In the genomic region with DNA sequence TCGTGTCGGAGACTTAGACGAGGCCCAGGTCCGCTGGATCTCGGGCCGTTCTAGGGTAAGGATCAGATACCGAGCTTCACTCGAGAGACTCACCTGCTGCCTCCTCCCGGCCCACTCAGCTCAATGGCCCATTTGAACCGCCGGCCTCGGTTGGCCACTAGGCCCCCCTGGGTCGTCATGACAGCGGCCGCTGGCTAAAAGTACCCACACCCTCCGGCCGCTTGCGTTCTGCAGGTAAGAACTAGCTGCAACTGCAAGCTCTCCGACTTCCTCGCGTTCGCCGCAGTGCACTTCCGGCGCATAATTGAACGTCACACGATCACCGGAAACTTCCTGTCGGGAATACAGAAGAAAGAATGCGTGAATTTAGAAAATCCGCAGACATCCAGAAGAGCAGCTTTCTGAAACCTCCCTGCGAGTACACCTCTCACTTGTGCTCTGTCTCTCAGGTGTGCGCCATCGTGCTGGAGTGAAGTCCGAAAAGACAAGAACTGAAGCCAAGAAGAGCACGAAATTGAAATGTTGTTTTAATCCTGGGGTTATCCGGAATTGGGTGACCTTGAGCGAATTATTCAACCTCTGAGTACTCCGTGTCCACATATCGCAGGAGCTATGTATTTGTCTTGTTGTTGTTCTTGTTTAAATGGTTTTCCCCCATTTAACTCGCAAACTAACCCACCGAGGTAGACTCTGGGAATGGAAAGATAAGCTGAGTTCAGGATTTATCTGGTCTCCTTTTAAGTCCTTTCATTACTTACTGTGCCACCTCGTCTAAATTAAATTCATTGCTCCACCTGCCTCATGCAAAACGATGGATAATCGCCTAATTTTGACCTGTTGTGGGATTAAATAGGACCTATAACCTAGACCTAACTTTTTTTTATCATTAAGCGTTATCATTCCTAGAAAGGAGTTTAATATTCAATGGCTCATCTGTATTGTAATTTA, we compare ENCODE assay signal across 8 mouse cellular contexts. TPM values are rescaled to one million over a fixed set of nuclear protein-coding genes. Genes with fewer than 3 reads are reported as not detected.
DNase-seq lines count a peak whose midpoint lies in the region; ATAC-seq lines count a peak whose summit lies in the region.

Gene Emc4 (minus strand): TSS at position 302 of the 948 bp plus-strand sequence.

- H3K36me3 ChIP-seq in megakaryocyte, embryonic 14.5 days (replicated peaks; ENCODE audit: low read length) = peaks cover 23% of the 10 kb centered on the region

- H3K4me3 ChIP-seq in megakaryocyte, embryonic 14.5 days (replicated peaks) = peak within 1 kb of the TSS; percentile 95

- H3K4me1 ChIP-seq in megakaryocyte, embryonic 14.5 days = peaks cover 26% of the 10 kb centered on the region

- peak; percentile 94 for ATAC-seq in common myeloid progenitor, adult 5-6 weeks (replicated peaks; ENCODE audit: low read depth, poor library complexity, severe bottlenecking)

- H3K27me3 ChIP-seq in megakaryocyte, embryonic 14.5 days (replicated peaks) = no peaks in the 10 kb centered on the region

- no peaks in the 10 kb centered on the region for H3K9me3 ChIP-seq in megakaryocyte, embryonic 14.5 days

- peak; percentile 96 for DNase-seq in ZHBTc4 (ENCODE audit: low read depth, low spot score)
- DNase-seq in gastrocnemius, adult 8-10 months (ENCODE audit: low spot score in 2 of 2) = peak; percentile 62 to 72
- DNase-seq in hindlimb bud, embryonic 11.5 days (ENCODE audit: extremely low spot score, low read depth, low spot score) = peak; percentile 79
- DNase-seq in left cerebral cortex, adult 8-10 months (ENCODE audit: low spot score in 2 of 2) = peak; percentile 82 to 91
- DNase-seq in right cerebral cortex, postnatal 10 days (ENCODE audit: low spot score in 2 of 2) = peak; percentile 95
- DNase-seq in urinary bladder, postnatal 25 days (ENCODE audit: low spot score) = peak; percentile 91

RNA-seq across cellular contexts. Expression of gene Emc4, which starts in this region (rescaled TPM):
- 67.7 and 81.2 TPM in 2 replicates for total RNA-seq in common myeloid progenitor, adult 5-6 weeks (2017)
- 10 to 100 TPM; 72.9 to 76.0 (median 73.7) TPM for total RNA-seq in gastrocnemius, adult 8-10 months (2022)
- total RNA-seq in left cerebral cortex, adult 8-10 months (2022) = 100 to 1,000 TPM; 147 to 150 (median 149) TPM
- 23.7 and 66.1 TPM in 2 replicates for polyA plus RNA-seq in megakaryocyte, embryonic 14.5 days (2012; ENCODE audit: insufficient read depth, low replicate concordance)

Comparison
In these comparisons a context has a peak if more than half of its experiments do, and no peak if none do; other contexts are left out.
1. Peak in every context shown above with its lines: DNase-seq, ATAC-seq and H3K4me3 ChIP-seq.